Comparison of ENCODE assay signal across 8 mouse cellular contexts in the genomic region with DNA sequence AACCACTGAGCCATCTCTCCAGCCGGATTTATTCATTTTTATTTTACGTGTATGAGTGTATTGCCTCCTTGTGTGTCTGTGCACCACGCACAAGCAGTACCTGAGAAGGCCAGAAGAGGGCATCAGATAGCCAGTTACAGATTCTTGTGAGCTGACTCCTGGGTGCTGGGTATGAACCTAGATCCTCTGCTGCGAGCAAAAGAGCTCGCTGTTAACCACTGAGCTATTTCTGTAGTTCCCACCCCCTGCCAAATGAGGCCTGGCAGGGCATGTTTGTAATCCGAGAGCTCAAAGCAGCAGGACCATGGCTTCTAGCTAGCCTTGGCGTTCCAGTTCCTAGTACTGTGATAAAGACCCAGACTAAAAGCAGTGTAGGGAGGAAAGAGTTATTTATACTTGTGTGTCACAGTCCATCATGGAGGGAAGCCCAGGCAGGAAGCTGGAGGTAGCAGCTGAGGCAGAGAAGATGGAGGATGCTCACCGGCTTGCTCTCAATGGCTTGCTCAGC. TPM values are rescaled to one million over a fixed set of nuclear protein-coding genes. Genes with fewer than 3 reads are reported as not detected.
A peak's percentile ranks its signal among the peaks of the same experiment; 100 is the strongest.
DNase-seq lines count a peak whose midpoint lies in the region; ATAC-seq and TF ChIP-seq lines count a peak whose summit lies in the region.

No protein-coding gene starts in this region.

- H3K4me2 ChIP-seq in heart, embryonic 14.5 days (ENCODE audit: low read length): 0 out of 2 replicates have a peak overlapping the region, but pooled peaks have one; percentile 2
- H3K4me2 ChIP-seq in liver, embryonic 14.5 days (ENCODE audit: low read depth): 0 out of 2 replicates have a peak overlapping the region, but pooled peaks have one; percentile 20

- peak; percentile 91 for TF ChIP-seq CTCF in E14TG2a.4 (conservative IDR thresholded peaks at IDR 0.05; ENCODE audit: low read length)
- peak; percentile 90 for TF ChIP-seq CTCF in liver, embryonic 14.5 days (IDR thresholded peaks at IDR 0.05; ENCODE audit: low read depth)

- no peak for TF ChIP-seq EP300 in liver, embryonic 14.5 days (IDR thresholded peaks at IDR 0.05; ENCODE audit: low read depth)

- H3K4me1 ChIP-seq in E14TG2a.4 (replicated peaks; ENCODE audit: low read depth, low read length): peaks cover 27% of the 10 kb centered on the region
- H3K4me1 ChIP-seq in forebrain, embryonic 10.5 days: peaks cover 10% of the 10 kb centered on the region
- H3K4me1 ChIP-seq in heart, embryonic 14.5 days (ENCODE audit: control insufficient read depth in 2 of 2, insufficient read depth in 2 of 2, low read length in 2 of 2): peaks cover 7 to 17% of the 10 kb centered on the region in 2 experiments
- peaks cover 0 to 9% of the 10 kb centered on the region in 2 experiments; a peak in 2 of 4 replicates for H3K4me1 ChIP-seq in liver, embryonic 14.5 days (replicated peaks; ENCODE audit: control insufficient read depth in 2 of 2, insufficient read depth in 2 of 2, low read length in 1 of 2)

- DNase-seq in c-Kit-positive CD71-negative TER-119-negative erythroid progenitor cells, embryonic 14.5 days (ENCODE audit: low read depth): peak; percentile 90
- DNase-seq in forebrain, embryonic 10.5 days (ENCODE audit: extremely low spot score, low spot score): peak; percentile 83
- DNase-seq in kidney, postnatal 25 days: peak; percentile 86 to 92
- DNase-seq in liver, embryonic 14.5 days (ENCODE audit: low read depth in 3 of 3, low spot score in 3 of 3): peak; percentile 66 to 76 (median 71)
- peak; percentile 87 for DNase-seq in neural tube, embryonic 10.5 days (ENCODE audit: extremely low spot score, low spot score)
- DNase-seq in testis, postnatal 10 days (ENCODE audit: low spot score): peak; percentile 89

- H3K9ac ChIP-seq in heart, embryonic 14.5 days (ENCODE audit: low read length): peak overlapping the region; percentile 54
- H3K9ac ChIP-seq in liver, embryonic 14.5 days (replicated peaks): no peak overlapping the region

- WGBS in forebrain, embryonic 10.5 days: 17% methylated on average over 8 of the region's 8 CpGs
- 9% methylated on average over 8 of the region's 8 CpGs for WGBS in heart, embryonic 14.5 days
- WGBS in liver, embryonic 14.5 days (ENCODE audit: insufficient replicate concordance): 5% methylated on average over 8 of the region's 8 CpGs

- no peaks in the 10 kb centered on the region for H3K9me3 ChIP-seq in E14TG2a.4 (ENCODE audit: low read length)
- no peaks in the 10 kb centered on the region for H3K9me3 ChIP-seq in forebrain, embryonic 10.5 days
- no peaks in the 10 kb centered on the region for H3K9me3 ChIP-seq in heart, embryonic 14.5 days (ENCODE audit: control insufficient read depth, low read length)
- no peaks in the 10 kb centered on the region for H3K9me3 ChIP-seq in liver, embryonic 14.5 days (ENCODE audit: control insufficient read depth, low read length)

- H3K27ac ChIP-seq in forebrain, embryonic 10.5 days: no peak overlapping the region
- H3K27ac ChIP-seq in heart, embryonic 14.5 days (replicated peaks in 1 of 2; ENCODE audit: control insufficient read depth in 1 of 2, insufficient read depth in 1 of 2, low read depth in 2 of 2, low read length in 2 of 2): peak overlapping the region; percentile 87
- no peak overlapping the region for H3K27ac ChIP-seq in liver, embryonic 14.5 days

- ATAC-seq in heart, embryonic 14.5 days (ENCODE audit: insufficient number of reproducible peaks, insufficient read depth, low FRiP score, low read depth): peak; percentile 81
- peak; percentile 66; the same call in 1 of the 2 replicates for ATAC-seq in liver, embryonic 14.5 days (ENCODE audit: insufficient read depth)

- H3K36me3 ChIP-seq in E14TG2a.4 (ENCODE audit: insufficient read depth, low read length): no peaks in the 10 kb centered on the region
- H3K36me3 ChIP-seq in forebrain, embryonic 10.5 days (replicated peaks): no peaks in the 10 kb centered on the region
- H3K36me3 ChIP-seq in heart, embryonic 14.5 days (ENCODE audit: control insufficient read depth, insufficient read depth, low read length): no peaks in the 10 kb centered on the region
- H3K36me3 ChIP-seq in liver, embryonic 14.5 days (replicated peaks; ENCODE audit: control insufficient read depth, insufficient read depth, low read depth): no peaks in the 10 kb centered on the region

- H3K4me3 ChIP-seq in E14TG2a.4 (replicated peaks; ENCODE audit: low read length): no peak overlapping the region
- H3K4me3 ChIP-seq in forebrain, embryonic 10.5 days: no peak overlapping the region
- no peak overlapping the region for H3K4me3 ChIP-seq in heart, embryonic 14.5 days (ENCODE audit: control insufficient read depth in 1 of 2, insufficient read depth in 1 of 2, low read depth in 1 of 2, low read length in 2 of 2)
- no peak overlapping the region for H3K4me3 ChIP-seq in liver, embryonic 14.5 days (ENCODE audit: insufficient read depth in 1 of 2, low read depth in 2 of 2, low read length in 2 of 2)

- no peaks in the 10 kb centered on the region for H3K27me3 ChIP-seq in E14TG2a.4 (ENCODE audit: insufficient read depth, low read length)
- H3K27me3 ChIP-seq in forebrain, embryonic 10.5 days (ENCODE audit: poor library complexity, severe bottlenecking): no peaks in the 10 kb centered on the region
- H3K27me3 ChIP-seq in heart, embryonic 14.5 days (ENCODE audit: control insufficient read depth, insufficient read depth, low read length): no peaks in the 10 kb centered on the region
- H3K27me3 ChIP-seq in liver, embryonic 14.5 days (ENCODE audit: control insufficient read depth, insufficient read depth, low read length): no peaks in the 10 kb centered on the region

RNA-seq across cellular contexts. Expression of a gene that starts 16.0 kb away (rescaled TPM):
- polyA plus RNA-seq in forebrain, embryonic 10.5 days (2016; fragmentation: Nextera tagmentation; extraction: Ambion mirVana): 63.4 and 64.6 TPM in 2 replicates
- 56.9 and 62.3 TPM in 2 replicates for polyA plus RNA-seq in heart, embryonic 14.5 days (2014; fragmentation: Nextera tagmentation; extraction: Ambion mirVana)
- 21.1 and 27.1 TPM in 2 replicates for polyA plus RNA-seq in liver, embryonic 14.5 days (2012; rRNA removed)
- polyA plus RNA-seq in liver, embryonic 14.5 days (2014; fragmentation: Nextera tagmentation; extraction: Ambion mirVana): 15.8 and 18.6 TPM in 2 replicates

RNA-seq across cellular contexts. Expression of a gene that starts 46.5 kb away (rescaled TPM):
- 2.6 and 4.9 TPM in 2 replicates for polyA plus RNA-seq in forebrain, embryonic 10.5 days (2016; fragmentation: Nextera tagmentation; extraction: Ambion mirVana)
- 35.7 and 39.0 TPM in 2 replicates for polyA plus RNA-seq in heart, embryonic 14.5 days (2014; fragmentation: Nextera tagmentation; extraction: Ambion mirVana)
- 1.9 and 2.1 TPM in 2 replicates for polyA plus RNA-seq in liver, embryonic 14.5 days (2012; rRNA removed)
- polyA plus RNA-seq in liver, embryonic 14.5 days (2014; fragmentation: Nextera tagmentation; extraction: Ambion mirVana): 0.85 and 1.6 TPM in 2 replicates

RNA-seq across cellular contexts. Expression of a gene that starts 57.7 kb away (rescaled TPM):
- 120 and 127 TPM in 2 replicates for polyA plus RNA-seq in forebrain, embryonic 10.5 days (2016; fragmentation: Nextera tagmentation; extraction: Ambion mirVana)
- polyA plus RNA-seq in heart, embryonic 14.5 days (2014; fragmentation: Nextera tagmentation; extraction: Ambion mirVana): 86.1 and 89.5 TPM in 2 replicates
- 44.0 and 50.9 TPM in 2 replicates for polyA plus RNA-seq in liver, embryonic 14.5 days (2012; rRNA removed)
- polyA plus RNA-seq in liver, embryonic 14.5 days (2014; fragmentation: Nextera tagmentation; extraction: Ambion mirVana): 40.6 and 41.0 TPM in 2 replicates

Comparison
In these comparisons a context has a peak if more than half of its experiments do, and no peak if none do; other contexts are left out.
1. H3K27ac ChIP-seq: peak in heart, embryonic 14.5 days (2 of 2); none in forebrain, embryonic 10.5 days (single experiment) and liver, embryonic 14.5 days (single experiment).
2. Peak in every context shown above with its lines, with median percentiles within 50 percentile points of each other: DNase-seq.